Mouse (Mus musculus) bone marrow, adult 2 months (tissue): ENCODE results near the gene Ago1.

Source experiments
- CTCF ChIP-seq: fragments of 200-500 bp; IDR thresholded peaks from 2 replicates; pipeline ENCODE4 v1.5.1; 2011; ENCODE audit warnings: low read length, control low read depth; ENCODE audit not compliant: control insufficient read depth, insufficient read depth
- POLR2A ChIP-seq: fragments of 200-500 bp; IDR thresholded peaks from 2 replicates; pipeline ENCODE4 v1.6.1; 2011; ENCODE audit warnings: low read depth, mild to moderate bottlenecking, control low read depth, low read length, borderline replicate concordance; ENCODE audit not compliant: control insufficient read depth

GRCm38 (mm10) chr4:126485065-126485464, 16.7 kb upstream of the Ago1 start:
- TF ChIP-seq POLR2A = no peak
- TF ChIP-seq CTCF = no peak
